In the genomic region with DNA sequence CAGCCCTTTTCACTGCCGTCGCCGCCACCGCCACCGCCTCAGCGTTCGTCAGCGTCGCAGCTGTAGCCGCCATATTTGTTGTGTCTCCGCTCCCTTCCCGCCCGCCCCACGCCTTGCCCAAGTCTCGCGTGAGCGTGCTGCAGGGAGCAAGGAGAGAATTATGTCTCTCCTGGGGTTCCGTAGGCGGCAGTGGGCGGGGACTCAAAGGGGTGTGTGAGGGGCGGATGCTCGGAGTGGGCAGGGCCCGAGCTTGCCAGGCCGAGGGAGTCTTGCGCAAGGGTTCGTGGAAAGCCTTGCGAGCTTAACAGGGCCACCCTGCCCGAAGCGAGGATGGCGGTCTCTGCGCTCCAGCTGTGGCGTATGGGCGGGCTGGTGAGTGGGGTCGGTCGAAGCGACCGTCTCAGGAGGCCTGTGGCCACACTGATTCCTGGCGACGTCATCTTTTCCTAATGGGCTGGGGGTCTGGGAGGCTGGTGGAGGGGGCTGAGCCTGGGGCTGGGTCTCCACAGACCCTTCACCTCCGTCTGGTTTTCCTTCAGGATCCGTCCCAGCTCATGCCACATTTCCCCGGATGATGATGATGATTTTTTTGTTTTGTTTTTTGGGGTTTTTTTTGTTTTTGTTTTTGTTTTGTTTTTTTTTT, we compare ENCODE assay signal across 8 mouse cellular contexts. TPM values are rescaled to one million over a fixed set of nuclear protein-coding genes. Genes with fewer than 3 reads are reported as not detected.
A peak's percentile ranks its signal among the peaks of the same experiment; 100 is the strongest.
DNase-seq lines count a peak whose midpoint lies in the region; ATAC-seq and TF ChIP-seq lines count a peak whose summit lies in the region.

A gene (minus strand): TSS at position 106 of the 643 bp plus-strand sequence.
A gene (plus strand): TSS at position 186 of the 643 bp plus-strand sequence.

- peak; percentile 79; the same call in 1 of the 2 replicates for TF ChIP-seq EP300 in heart, postnatal 0 days (IDR thresholded peaks at IDR 0.05; ENCODE audit: low read depth)

- H3K27ac ChIP-seq in forebrain, embryonic 12.5 days: peak within 1 kb of the TSS; percentile 74
- peak within 1 kb of the TSS; percentile 88 for H3K27ac ChIP-seq in heart, postnatal 0 days (ENCODE audit: low read depth)
- H3K27ac ChIP-seq in liver, embryonic 16.5 days (ENCODE audit: low read length): peak within 1 kb of the TSS; percentile 86
- H3K27ac ChIP-seq in neural tube, embryonic 13.5 days (replicated peaks): peak within 1 kb of the TSS; percentile 81
- H3K27ac ChIP-seq in testis, adult 2 months (ENCODE audit: control insufficient read depth, insufficient read depth, low read depth, low read length): peak within 1 kb of the TSS; percentile 60

- DNase-seq in c-Kit-positive CD71-positive TER-119-positive erythroid progenitor cells, embryonic 14.5 days (ENCODE audit: low spot score): peak; percentile 99
- peak; percentile 97 for DNase-seq in heart, postnatal 0 days (ENCODE audit: low spot score)
- DNase-seq in kidney, postnatal 4 days: peak; percentile 99

- H3K9me3 ChIP-seq in E14TG2a.4 (ENCODE audit: low read length): no peaks in the 10 kb centered on the region
- no peaks in the 10 kb centered on the region for H3K9me3 ChIP-seq in forebrain, embryonic 12.5 days
- H3K9me3 ChIP-seq in heart, postnatal 0 days (replicated peaks; ENCODE audit: control insufficient read depth, low read length): no peaks in the 10 kb centered on the region
- H3K9me3 ChIP-seq in liver, embryonic 16.5 days (replicated peaks; ENCODE audit: control insufficient read depth, low read length): no peaks in the 10 kb centered on the region
- no peaks in the 10 kb centered on the region for H3K9me3 ChIP-seq in neural tube, embryonic 13.5 days

- peak within 1 kb of the TSS; percentile 93 for H3K9ac ChIP-seq in forebrain, embryonic 12.5 days
- peak within 1 kb of the TSS; percentile 98 for H3K9ac ChIP-seq in heart, postnatal 0 days (replicated peaks; ENCODE audit: low read depth, low read length)
- H3K9ac ChIP-seq in liver, embryonic 16.5 days (ENCODE audit: low read depth, low read length): peak within 1 kb of the TSS; percentile 99
- peak within 1 kb of the TSS; percentile 95 for H3K9ac ChIP-seq in neural tube, embryonic 13.5 days

- H3K4me2 ChIP-seq in forebrain, embryonic 12.5 days: peak within 1 kb of the TSS; percentile 65
- peak within 1 kb of the TSS; percentile 90 for H3K4me2 ChIP-seq in heart, postnatal 0 days (ENCODE audit: low read depth, low read length)
- peak within 1 kb of the TSS; percentile 78 for H3K4me2 ChIP-seq in liver, embryonic 16.5 days (ENCODE audit: low read depth, low read length)
- peak within 1 kb of the TSS; percentile 92 for H3K4me2 ChIP-seq in neural tube, embryonic 13.5 days

- peaks cover 20% of the 10 kb centered on the region for H3K4me1 ChIP-seq in E14TG2a.4 (replicated peaks; ENCODE audit: low read depth, low read length)
- H3K4me1 ChIP-seq in forebrain, embryonic 12.5 days: peaks cover 20% of the 10 kb centered on the region
- H3K4me1 ChIP-seq in heart, postnatal 0 days (ENCODE audit: control insufficient read depth, insufficient read depth): peaks cover 14% of the 10 kb centered on the region
- H3K4me1 ChIP-seq in liver, embryonic 16.5 days (ENCODE audit: control insufficient read depth, low read depth, low read length): peaks cover 14% of the 10 kb centered on the region
- H3K4me1 ChIP-seq in neural tube, embryonic 13.5 days (replicated peaks): peaks cover 35% of the 10 kb centered on the region
- H3K4me1 ChIP-seq in testis, adult 2 months (ENCODE audit: control insufficient read depth, insufficient read depth, low read length): peaks cover 3% of the 10 kb centered on the region; the same call in 1 of the 2 replicates

- no peak for TF ChIP-seq CTCF in E14TG2a.4 (conservative IDR thresholded peaks at IDR 0.05; ENCODE audit: low read length)
- no peak for TF ChIP-seq CTCF in heart, postnatal 0 days (IDR thresholded peaks at IDR 0.05; ENCODE audit: low read depth)
- TF ChIP-seq CTCF in testis, adult 2 months (IDR thresholded peaks at IDR 0.05; ENCODE audit: control insufficient read depth, insufficient read depth, insufficient replicate concordance, low read depth, low read length): no peak

- peak; percentile 99 for ATAC-seq in forebrain, embryonic 12.5 days (ENCODE audit: low FRiP score)
- ATAC-seq in heart, postnatal 0 days (ENCODE audit: insufficient read depth, low read depth): peak; percentile 99
- peak; percentile 99 for ATAC-seq in liver, embryonic 16.5 days (ENCODE audit: low read depth)
- ATAC-seq in neural tube, embryonic 13.5 days (ENCODE audit: low read depth): peak; percentile 98

- peak within 1 kb of the TSS; percentile 97 for H3K4me3 ChIP-seq in E14TG2a.4 (replicated peaks; ENCODE audit: low read length)
- peak within 1 kb of the TSS; percentile 79 for H3K4me3 ChIP-seq in forebrain, embryonic 12.5 days (replicated peaks)
- peak within 1 kb of the TSS; percentile 96 for H3K4me3 ChIP-seq in heart, postnatal 0 days (ENCODE audit: low read depth, low read length)
- H3K4me3 ChIP-seq in liver, embryonic 16.5 days (ENCODE audit: low read depth, low read length): peak within 1 kb of the TSS; percentile 98
- peak within 1 kb of the TSS; percentile 97 for H3K4me3 ChIP-seq in neural tube, embryonic 13.5 days
- peak within 1 kb of the TSS; percentile 97 for H3K4me3 ChIP-seq in testis, adult 2 months (ENCODE audit: control insufficient read depth, low read depth, low read length)

- H3K27me3 ChIP-seq in E14TG2a.4 (ENCODE audit: insufficient read depth, low read length): no peaks in the 10 kb centered on the region
- H3K27me3 ChIP-seq in forebrain, embryonic 12.5 days: no peaks in the 10 kb centered on the region
- no peaks in the 10 kb centered on the region for H3K27me3 ChIP-seq in heart, postnatal 0 days (ENCODE audit: control insufficient read depth, insufficient read depth, low read length)
- H3K27me3 ChIP-seq in liver, embryonic 16.5 days (ENCODE audit: control insufficient read depth, insufficient read depth, low read depth, low read length): no peaks in the 10 kb centered on the region
- no peaks in the 10 kb centered on the region for H3K27me3 ChIP-seq in neural tube, embryonic 13.5 days
- no peaks in the 10 kb centered on the region for H3K27me3 ChIP-seq in testis, adult 2 months (ENCODE audit: control insufficient read depth, insufficient read depth, low read length)

- under 1% methylated on average over 42 of the region's 42 CpGs for WGBS in forebrain, embryonic 12.5 days
- under 1% methylated on average over 39 of the region's 42 CpGs for WGBS in heart, postnatal 0 days
- whole genome bisulfite sequencing in liver, embryonic 16.5 days (ENCODE audit: insufficient replicate concordance): 0% methylated on average over 42 of the region's 42 CpGs
- under 1% methylated on average over 42 of the region's 42 CpGs for WGBS in neural tube, embryonic 13.5 days

- H3K36me3 ChIP-seq in E14TG2a.4 (ENCODE audit: insufficient read depth, low read length): peaks cover 4% of the 10 kb centered on the region; the same call in 1 of the 2 replicates
- no peaks in the 10 kb centered on the region; the same call in 1 of the 2 replicates for H3K36me3 ChIP-seq in forebrain, embryonic 12.5 days (replicated peaks)
- no peaks in the 10 kb centered on the region for H3K36me3 ChIP-seq in heart, postnatal 0 days (replicated peaks; ENCODE audit: control insufficient read depth, insufficient read depth, low read length)
- no peaks in the 10 kb centered on the region for H3K36me3 ChIP-seq in liver, embryonic 16.5 days (ENCODE audit: control insufficient read depth, insufficient read depth)
- H3K36me3 ChIP-seq in neural tube, embryonic 13.5 days: no peaks in the 10 kb centered on the region
- H3K36me3 ChIP-seq in testis, adult 2 months (ENCODE audit: control insufficient read depth, insufficient read depth, low read length): no peaks in the 10 kb centered on the region

- TF ChIP-seq POLR2A in testis, adult 2 months (IDR thresholded peaks at IDR 0.05; ENCODE audit: control insufficient read depth, low read depth, low read length): peak; percentile 82

RNA-seq across cellular contexts. Expression of the first gene that starts in this region (rescaled TPM):
- 20.7 and 22.6 TPM in 2 replicates for polyA plus RNA-seq in forebrain, embryonic 12.5 days (2016; fragmentation: Nextera tagmentation; extraction: Ambion mirVana)
- 9.5 and 12.2 TPM in 2 replicates for total RNA-seq in heart, postnatal 0 days (2014; rRNA removed; ENCODE audit: low replicate concordance)
- 7.2 and 7.3 TPM in 2 replicates for polyA plus RNA-seq in heart, postnatal 0 days (2015; fragmentation: Nextera tagmentation; extraction: Ambion mirVana)
- 10.2 and 10.7 TPM in 2 replicates for polyA plus RNA-seq in liver, embryonic 16.5 days (2015; fragmentation: Nextera tagmentation; extraction: Ambion mirVana)
- 12.6 and 15.5 TPM in 2 replicates for polyA plus RNA-seq in neural tube, embryonic 13.5 days (2015; fragmentation: Nextera tagmentation; extraction: Ambion mirVana)
- 8.0 and 8.9 TPM in 2 replicates for polyA plus RNA-seq in testis, adult 2 months (2012; rRNA removed)

RNA-seq across cellular contexts. Expression of the second gene that starts in this region (rescaled TPM):
- 84.0 and 87.5 TPM in 2 replicates for polyA plus RNA-seq in forebrain, embryonic 12.5 days (2016; fragmentation: Nextera tagmentation; extraction: Ambion mirVana)
- total RNA-seq in heart, postnatal 0 days (2014; rRNA removed; ENCODE audit: low replicate concordance): 32.5 and 36.8 TPM in 2 replicates
- polyA plus RNA-seq in heart, postnatal 0 days (2015; fragmentation: Nextera tagmentation; extraction: Ambion mirVana): 81.1 and 83.9 TPM in 2 replicates
- 43.2 and 44.2 TPM in 2 replicates for polyA plus RNA-seq in liver, embryonic 16.5 days (2015; fragmentation: Nextera tagmentation; extraction: Ambion mirVana)
- polyA plus RNA-seq in neural tube, embryonic 13.5 days (2015; fragmentation: Nextera tagmentation; extraction: Ambion mirVana): 82.8 and 92.2 TPM in 2 replicates
- polyA plus RNA-seq in testis, adult 2 months (2012; rRNA removed): 5.1 and 5.2 TPM in 2 replicates

Comparison
In these comparisons a context has a peak if more than half of its experiments do, and no peak if none do; other contexts are left out.
1. Peak in every context shown above with its lines: DNase-seq, ATAC-seq, H3K4me3 ChIP-seq and H3K27ac ChIP-seq.